Mouse (Mus musculus): ENCODE measurements around the gene Rnf24.

Rnf24 gene

DNA sequence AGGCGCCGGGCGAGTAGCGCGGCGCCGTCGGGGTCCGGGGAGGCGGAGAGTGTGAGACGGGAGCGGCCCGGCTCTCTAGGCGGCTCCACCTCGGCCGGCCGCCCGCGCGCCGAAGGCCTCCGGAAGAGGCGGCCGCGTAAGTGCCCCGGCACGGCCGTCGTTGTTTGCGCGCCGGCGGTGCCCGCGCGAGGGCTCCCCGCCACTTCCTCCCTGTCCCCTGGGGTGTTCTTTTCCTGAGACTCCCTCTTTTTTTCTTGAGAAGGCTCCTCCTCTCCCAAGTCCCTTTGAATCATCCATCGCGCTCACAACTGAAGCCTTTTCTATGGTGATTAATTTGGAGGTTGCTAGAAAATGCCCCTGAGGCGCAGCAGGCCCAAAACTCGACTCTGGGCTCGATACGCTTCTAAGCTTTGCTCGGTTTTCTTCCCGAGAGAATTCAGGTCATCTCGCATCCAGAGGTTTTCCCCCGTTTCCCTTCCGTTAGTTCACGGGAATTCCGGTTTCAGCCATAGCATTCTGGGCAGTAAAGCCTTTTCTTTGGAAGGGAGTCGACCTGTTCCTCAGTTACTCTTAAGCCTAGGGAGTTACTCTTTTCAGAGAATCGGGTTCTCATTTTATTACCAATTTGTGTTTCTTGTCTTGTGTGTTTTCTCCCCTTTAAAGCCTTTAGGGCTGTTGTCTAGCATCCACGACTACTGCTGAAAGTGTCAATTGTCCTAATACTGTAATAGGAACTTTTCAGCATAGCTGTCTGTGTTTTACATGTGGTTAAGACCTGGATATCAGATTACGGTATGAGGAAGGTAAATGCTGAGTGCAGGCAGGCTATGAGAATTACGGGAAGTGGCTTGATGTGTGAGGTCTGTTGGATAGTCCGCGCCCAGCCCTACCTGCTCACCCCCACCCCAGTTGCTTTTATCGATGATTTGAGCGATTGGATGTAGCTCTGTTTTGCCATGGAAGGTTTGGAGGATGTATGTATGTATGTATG lies 89.7 kb downstream of the Rnf24 start:
- no peak for DNase-seq (ENCODE audit: low spot score)

DNA sequence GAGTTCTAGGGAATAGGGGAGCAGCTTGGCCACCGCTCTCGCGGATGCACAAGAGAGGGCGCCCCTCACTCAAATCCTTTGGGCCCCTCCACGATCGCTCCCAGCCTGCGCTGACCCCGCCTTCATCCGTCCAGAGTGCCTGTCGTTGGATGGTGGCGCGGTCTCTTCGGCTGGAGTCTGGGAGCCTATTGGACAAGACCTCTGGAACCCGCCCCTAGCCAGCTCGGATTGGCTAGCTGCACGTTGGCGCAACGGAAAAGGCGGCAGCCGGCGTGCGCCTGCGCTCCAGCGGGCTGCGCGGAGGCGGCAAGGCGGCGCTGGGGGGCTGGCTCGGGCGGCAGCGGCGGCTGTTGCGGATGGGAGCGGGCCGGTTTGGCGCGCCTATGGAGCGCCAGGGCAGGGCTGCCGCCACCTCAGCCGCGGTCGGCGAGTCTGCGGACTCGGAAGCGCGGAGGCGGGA lies 90.4 kb downstream of the Rnf24 start, which contains the start of gene Pank2:
Gene Pank2, plus strand, starts transcription at position 283 of the 460 bp plus-strand sequence.
- DNase-seq (ENCODE audit: low spot score), result peak; percentile 85

DNA sequence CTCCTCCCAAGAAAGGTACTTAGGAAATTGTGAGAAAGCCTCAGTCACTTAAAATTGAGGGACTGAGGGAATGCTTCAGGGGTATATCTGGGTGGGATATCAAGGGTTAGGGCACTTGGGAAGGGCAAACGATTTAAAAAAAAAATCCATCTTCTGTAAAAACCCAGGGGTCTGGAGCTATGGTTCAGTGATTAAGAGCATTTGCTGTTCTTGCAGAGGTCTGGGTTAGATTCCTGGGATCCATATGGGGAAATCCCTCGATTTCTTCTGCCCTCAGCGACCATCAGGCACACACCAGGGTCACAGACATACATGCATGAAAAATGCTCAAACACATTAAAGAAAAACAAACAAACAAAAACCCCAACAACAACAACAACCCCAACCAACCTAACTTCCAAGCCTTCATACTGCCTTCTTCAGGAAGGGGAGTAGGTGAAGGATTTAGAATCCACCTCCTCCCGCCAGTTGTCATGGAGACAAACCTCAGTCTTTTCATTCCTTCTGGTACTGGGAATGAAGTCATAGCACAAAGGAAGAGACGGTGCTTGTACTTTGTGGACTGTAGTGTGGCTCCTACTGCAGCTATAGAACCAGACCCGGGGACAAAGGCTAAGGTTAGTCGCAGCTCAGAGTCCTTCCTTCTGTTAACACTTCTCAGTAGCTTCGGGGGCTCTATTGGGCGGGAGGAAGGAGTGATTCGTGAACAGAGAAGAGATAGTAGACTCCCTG lies 91.0 kb downstream of the Rnf24 start:
- DNase-seq (ENCODE audit: low spot score), result no peak

DNA sequence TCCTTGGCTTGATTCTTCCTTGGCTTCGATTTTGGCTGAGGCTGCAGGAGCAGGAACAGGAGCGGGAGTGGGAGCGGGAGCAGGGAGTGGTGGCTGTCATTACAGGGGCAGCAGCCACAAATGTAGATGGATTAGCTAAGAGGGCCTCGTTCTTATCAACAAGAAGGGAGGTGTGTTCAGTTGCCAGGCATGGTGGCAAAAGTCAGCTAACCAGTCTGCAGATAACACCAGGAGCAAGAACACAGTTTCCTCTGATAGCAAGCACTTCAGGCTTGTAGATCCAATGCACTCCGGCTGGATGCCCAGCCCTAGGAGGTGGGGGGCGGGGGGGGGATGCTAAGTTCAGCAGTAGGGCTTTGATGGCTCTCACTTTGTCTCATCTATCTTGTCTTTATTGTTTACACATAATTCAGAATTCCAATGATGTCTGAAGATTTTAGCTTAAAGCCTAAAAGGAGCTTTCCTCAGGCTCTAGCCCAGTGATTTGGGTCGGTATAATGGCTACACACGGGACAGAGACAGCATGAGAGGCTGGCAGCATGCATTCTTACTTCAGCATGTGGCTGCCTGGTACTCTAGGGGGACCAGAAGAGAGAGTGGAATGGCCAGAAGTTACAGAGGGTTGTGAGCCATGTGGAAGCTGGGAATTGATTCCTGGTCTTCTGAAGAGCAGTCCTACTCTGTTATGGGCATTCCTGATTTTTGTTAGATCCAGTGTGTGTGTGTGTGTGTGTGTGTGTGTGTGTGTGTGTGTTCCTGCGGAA lies 92.0 kb downstream of the Rnf24 start:
- no peak for DNase-seq (ENCODE audit: low spot score)

DNA sequence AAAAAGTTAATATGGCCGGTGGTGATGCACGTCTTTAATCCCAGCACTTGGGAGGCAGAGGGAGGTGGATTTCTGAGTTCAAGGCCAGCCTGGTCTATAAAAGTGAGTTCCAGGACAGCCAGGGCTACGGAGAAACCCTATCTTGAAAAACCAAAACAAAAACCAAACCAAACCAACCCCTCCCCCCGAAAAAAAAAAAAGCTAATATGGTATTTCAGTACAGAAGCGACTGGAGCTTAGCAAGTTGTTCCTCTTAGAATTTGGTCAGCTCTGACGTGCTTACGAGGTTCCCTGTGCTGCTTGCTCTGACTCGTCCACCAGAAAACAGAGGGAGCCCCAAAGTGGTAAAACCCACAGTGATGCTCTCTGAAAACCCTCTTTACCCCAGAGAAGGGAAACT lies 94.0 kb downstream of the Rnf24 start:
- no peak for DNase-seq (ENCODE audit: low spot score)

DNA sequence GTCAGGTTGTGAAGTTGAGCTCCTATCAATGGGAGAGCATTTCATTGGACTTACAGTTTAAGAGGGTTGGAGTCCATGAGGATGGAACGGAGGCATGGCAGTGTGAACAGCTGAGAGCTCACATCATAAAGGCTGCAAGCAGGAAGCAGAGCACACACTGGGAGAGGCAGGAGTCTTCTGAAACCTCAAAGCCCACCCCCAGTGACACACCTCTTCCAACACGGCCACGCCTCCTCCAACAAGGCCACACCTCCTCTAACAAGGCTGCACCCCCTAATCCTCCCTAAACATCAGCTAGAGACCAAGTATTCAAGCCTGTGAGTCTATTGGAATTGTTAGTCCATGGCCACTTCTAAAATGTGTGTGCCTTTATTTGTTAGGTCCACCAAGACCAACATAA lies 97.0 kb downstream of the Rnf24 start:
- DNase-seq (ENCODE audit: low spot score), result no peak

DNA sequence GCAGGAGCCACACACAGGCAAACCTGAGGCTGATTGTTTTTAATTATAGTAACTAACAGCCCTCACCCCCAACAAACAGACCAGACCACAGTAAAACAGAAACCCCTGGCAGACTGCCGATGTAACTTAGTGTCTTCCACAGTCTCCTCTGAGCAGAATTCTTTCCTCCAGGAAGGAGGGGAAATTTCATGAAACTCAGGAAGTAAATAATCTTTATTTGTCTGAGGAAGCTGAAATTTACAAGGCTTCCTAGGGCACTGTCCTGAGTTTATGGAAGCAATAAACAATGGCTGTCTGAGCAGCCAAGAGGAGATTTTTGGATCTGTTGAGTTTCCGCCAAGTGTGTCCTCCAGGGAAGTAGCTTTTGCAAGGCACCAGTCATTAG lies 98.4 kb downstream of the Rnf24 start:
- DNase-seq (ENCODE audit: low spot score), result no peak

DNA sequence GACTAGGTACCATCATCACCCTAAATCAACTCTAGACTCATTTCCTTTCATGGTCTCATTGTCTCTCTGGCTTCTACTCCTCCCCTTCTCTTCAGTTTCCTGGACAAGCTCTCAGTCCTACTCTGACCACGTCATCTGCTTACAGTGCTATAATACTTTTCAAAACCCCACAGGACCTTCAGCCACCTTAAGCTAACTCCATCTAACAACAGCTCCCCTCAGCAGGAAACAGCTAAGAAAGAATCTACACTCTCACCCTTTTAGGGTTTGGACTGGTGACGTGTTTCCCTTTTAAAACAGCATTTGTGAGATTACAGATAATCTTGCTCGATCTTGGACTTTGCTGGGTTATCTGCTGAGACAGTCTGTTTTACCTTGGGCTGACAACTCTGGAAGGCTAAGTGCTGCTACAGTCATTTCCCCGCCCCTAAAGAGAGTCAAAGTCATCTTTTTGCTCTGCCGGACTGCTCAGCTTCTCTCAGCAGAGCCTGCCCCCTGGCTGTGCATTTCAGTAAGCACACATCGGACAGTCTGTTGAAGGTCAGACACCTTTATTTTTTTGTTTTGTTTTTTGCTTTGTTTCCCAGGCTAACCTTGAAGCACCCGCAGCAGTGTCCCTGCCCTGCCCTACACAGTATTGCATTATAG lies 98.9 kb downstream of the Rnf24 start:
- no peak for DNase-seq (ENCODE audit: low spot score)

Measured in urinary bladder, postnatal 10 days (tissue).